Mouse (Mus musculus) neural tube, embryonic 14.5 days (tissue): ENCODE data around the gene Astn2. TPM values are rescaled to one million over a fixed set of nuclear protein-coding genes. Genes with fewer than 3 reads are reported as not detected.

Experiments used
- ATAC-seq: fragments of 200-750 bp; cut with Nextera tagmentation; 2 replicates; pipeline ENCODE4 v1.8.0; 2017; ENCODE audit warnings: low read depth, mild to moderate bottlenecking, moderate TSS enrichment, moderate library complexity
- H3K27ac ChIP-seq: fragments of 300-500 bp; sonication (generic); 2 replicates; pipeline ENCODE4 v1.5.1; 2014; ENCODE audit warnings: low read depth, mild to moderate bottlenecking, control low read depth, low read length, moderate library complexity, mixed read lengths
- H3K27me3 ChIP-seq: fragments of 300-500 bp; sonication (generic); 2 replicates; pipeline ENCODE4 v1.6.1; 2014; ENCODE audit warnings: low read length; ENCODE audit not compliant: control insufficient read depth, insufficient read depth
- H3K36me3 ChIP-seq: fragments of 300-500 bp; sonication (generic); 2 replicates; pipeline ENCODE4 v1.6.1; 2014; ENCODE audit warnings: low read length, mixed read lengths; ENCODE audit not compliant: control insufficient read depth, insufficient read depth
- H3K4me1 ChIP-seq: fragments of 300-500 bp; sonication (generic); 2 replicates; pipeline ENCODE4 v1.6.1; 2014; ENCODE audit warnings: low read length; ENCODE audit not compliant: control insufficient read depth, insufficient read depth
- H3K4me2 ChIP-seq: fragments of 300-500 bp; sonication (generic); 2 replicates; pipeline ENCODE4 v1.6.1; 2014; ENCODE audit warnings: mild to moderate bottlenecking, low read depth, low read length, control low read depth
- H3K4me3 ChIP-seq: fragments of 300-500 bp; sonication (generic); 2 replicates; pipeline ENCODE4 v1.5.1; 2014; ENCODE audit warnings: low read depth, low read length, control low read depth, mixed read lengths
- H3K9ac ChIP-seq: fragments of 300-500 bp; sonication (generic); replicated peaks from 2 replicates; pipeline ENCODE4 v1.6.1; 2014; ENCODE audit warnings: low read depth, mild to moderate bottlenecking, control low read depth, low read length, mixed read lengths
- H3K9me3 ChIP-seq: fragments of 300-500 bp; sonication (generic); 2 replicates; pipeline ENCODE4 v1.6.1; 2016; ENCODE audit warnings: low read length; ENCODE audit not compliant: control insufficient read depth
- WGBS: fragments of 180-500 bp; shearing (Covaris S2); extraction: QIAGEN DNeasy Blood & Tissue Kit; methylation state at CpG from one replicate; pipeline ENCODE4 v1.1.7; 2014; 5-methylcytosine and 5-hydroxymethylcytosine counted together
- polyA plus RNA-seq: library from polyadenylated mRNA; unstranded; fragments of >200 nt; fragmentation: Nextera tagmentation; extraction: Ambion mirVana; gene quantifications from 2 replicates; pipeline ENCODE4 v1.2.1, GENCODE M21; 2014

The Astn2 gene
- polyA plus RNA-seq, 1 experiment from 2014 or later = 6.3 TPM

DNA sequence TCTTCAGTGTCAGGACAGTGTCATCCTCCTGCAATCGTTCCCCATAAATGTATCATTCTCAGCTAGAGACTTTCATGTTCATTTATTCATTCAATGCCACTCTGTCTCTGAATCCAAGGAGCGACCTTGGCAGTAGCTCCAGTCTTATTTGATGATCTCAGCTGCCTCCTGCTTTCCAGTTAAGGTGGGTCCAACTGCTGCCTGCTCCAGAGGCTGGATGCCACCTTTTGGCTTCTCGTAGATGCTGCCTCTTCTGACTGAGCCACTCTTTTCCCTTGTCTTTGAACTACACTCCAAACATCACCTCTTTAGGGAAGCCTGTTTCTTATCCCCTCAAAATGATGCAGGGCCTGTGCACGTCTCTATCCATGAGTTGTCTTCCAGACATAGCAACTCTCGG is 1002.1 kb downstream of the Astn2 start:
- no peak overlapping the region for H3K27ac ChIP-seq
- no peak overlapping the region for H3K4me2 ChIP-seq
- H3K4me3 ChIP-seq = no peak overlapping the region
- H3K27me3 ChIP-seq = no peaks in the 10 kb centered on the region
- no peaks in the 10 kb centered on the region for H3K9me3 ChIP-seq
- 87% methylated on average over 5 of the region's 5 CpGs for WGBS
- no peak overlapping the region for H3K9ac ChIP-seq
- no peaks in the 10 kb centered on the region for H3K4me1 ChIP-seq
- H3K36me3 ChIP-seq = no peaks in the 10 kb centered on the region
- no peak for ATAC-seq

- no peak overlapping the region for H3K27ac ChIP-seq
- ATAC-seq = no peak
- no peak overlapping the region for H3K4me3 ChIP-seq
- H3K4me1 ChIP-seq = no peaks in the 10 kb centered on the region
- H3K9ac ChIP-seq = no peak overlapping the region
- WGBS = 97% methylated on average over 4 of the region's 4 CpGs
- no peak overlapping the region for H3K4me2 ChIP-seq
- no peaks in the 10 kb centered on the region for H3K36me3 ChIP-seq
- H3K27me3 ChIP-seq = no peaks in the 10 kb centered on the region
- H3K9me3 ChIP-seq = no peaks in the 10 kb centered on the region
Measured at GRCm38 (mm10) chr4:65399457-65399856, 1005.0 kb downstream of the Astn2 start.

GRCm38 (mm10) chr4:65396806-65397205 is 1007.6 kb downstream of the Astn2 start:
- Histone ChIP-seq H3K4me1 (no peaks in the 10 kb centered on the region), H3K9me3 (no peaks in the 10 kb centered on the region), H3K4me2 (no peak overlapping the region), H3K27ac (no peak overlapping the region), H3K36me3 (no peaks in the 10 kb centered on the region), H3K9ac (no peak overlapping the region), H3K27me3 (no peaks in the 10 kb centered on the region), H3K4me3 (no peak overlapping the region)
- no peak for ATAC-seq
- 68% methylated on average over 3 of the region's 3 CpGs for WGBS

GRCm38 (mm10) chr4:65391001-65391400 is 1013.4 kb downstream of the Astn2 start:
- Histone ChIP-seq H3K36me3 (no peaks in the 10 kb centered on the region), H3K27ac (no peak overlapping the region), H3K9me3 (no peaks in the 10 kb centered on the region), H3K4me3 (no peak overlapping the region), H3K9ac (no peak overlapping the region), H3K4me1 (no peaks in the 10 kb centered on the region), H3K4me2 (no peak overlapping the region), H3K27me3 (no peaks in the 10 kb centered on the region)
- 32% methylated on average over 4 of the region's 4 CpGs for WGBS
- ATAC-seq = no peak

DNA sequence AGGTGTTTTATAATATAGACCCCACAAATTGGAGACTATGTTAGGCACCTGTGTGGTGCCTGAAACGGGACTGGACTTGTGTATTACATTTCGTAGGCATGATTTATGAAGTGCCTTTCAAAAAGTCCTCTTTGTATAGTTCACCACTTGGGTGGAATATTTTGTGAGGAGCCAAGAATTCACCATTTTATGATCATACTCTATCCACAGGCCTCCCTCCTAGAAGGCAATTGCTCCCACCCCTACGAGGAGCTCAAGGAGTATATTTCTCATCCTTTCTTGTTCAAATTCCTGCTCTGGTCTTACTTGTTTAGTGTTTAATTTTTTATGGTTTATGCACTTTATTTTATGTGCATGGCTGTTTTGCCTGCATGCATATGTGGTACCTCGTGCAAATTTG is 1021.3 kb downstream of the Astn2 start:
- Histone ChIP-seq H3K27ac (no peak overlapping the region), H3K4me3 (no peak overlapping the region), H3K4me1 (no peaks in the 10 kb centered on the region), H3K27me3 (no peaks in the 10 kb centered on the region), H3K9ac (no peak overlapping the region), H3K9me3 (no peaks in the 10 kb centered on the region), H3K36me3 (no peaks in the 10 kb centered on the region), H3K4me2 (no peak overlapping the region)
- 84% methylated on average over 4 of the region's 4 CpGs for WGBS
- ATAC-seq = no peak

DNA sequence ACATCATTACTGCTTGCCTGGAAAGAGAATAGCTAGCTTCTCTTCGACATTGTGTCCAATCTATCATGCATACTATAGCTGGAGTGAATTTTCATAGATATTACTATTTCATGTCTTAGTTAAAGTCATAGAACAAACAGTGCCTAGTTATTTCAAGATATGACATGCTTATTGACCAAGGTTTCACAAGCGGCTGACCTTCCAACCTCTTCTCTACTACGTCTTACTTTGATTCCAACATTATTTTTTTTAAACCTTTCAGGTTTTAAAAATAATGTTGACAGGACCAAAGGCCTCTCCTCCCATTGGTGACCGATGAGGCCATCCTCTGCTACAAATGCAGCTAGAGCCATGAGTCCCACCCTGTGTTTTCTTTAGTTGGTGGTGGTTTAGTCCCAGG is 1025.0 kb downstream of the Astn2 start:
- WGBS = 94% methylated on average over 4 of the region's 4 CpGs
- Histone ChIP-seq H3K27ac (no peak overlapping the region), H3K4me2 (no peak overlapping the region), H3K9me3 (no peaks in the 10 kb centered on the region), H3K9ac (no peak overlapping the region), H3K36me3 (no peaks in the 10 kb centered on the region), H3K27me3 (no peaks in the 10 kb centered on the region), H3K4me3 (no peak overlapping the region), H3K4me1 (no peaks in the 10 kb centered on the region)
- ATAC-seq = no peak

GRCm38 (mm10) chr4:65376571-65376970 is 1027.8 kb downstream of the Astn2 start:
- 97% methylated on average over 2 of the region's 2 CpGs for WGBS
- Histone ChIP-seq H3K9me3 (no peaks in the 10 kb centered on the region), H3K4me1 (no peaks in the 10 kb centered on the region), H3K4me2 (no peak overlapping the region), H3K27ac (no peak overlapping the region), H3K9ac (no peak overlapping the region), H3K4me3 (no peak overlapping the region), H3K27me3 (no peaks in the 10 kb centered on the region), H3K36me3 (no peaks in the 10 kb centered on the region)
- no peak for ATAC-seq

DNA sequence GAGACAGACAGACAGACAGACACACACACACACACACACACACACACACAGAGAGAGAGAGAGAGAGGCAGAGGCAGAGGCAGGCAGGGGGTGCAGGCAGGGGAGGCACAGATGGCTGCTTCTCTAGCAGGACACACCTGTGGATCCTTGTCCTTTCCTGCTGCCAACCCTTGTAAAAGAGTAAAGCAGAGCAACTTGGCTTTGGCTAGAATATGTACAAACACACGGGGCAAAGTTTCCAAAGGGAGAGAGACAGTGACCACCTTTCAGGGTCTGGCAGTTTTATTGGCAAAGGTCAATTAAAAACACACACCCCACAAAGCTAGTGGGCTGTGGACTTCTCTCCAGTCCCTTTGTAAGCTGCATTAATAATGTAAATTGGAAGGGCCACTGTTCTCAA is 1030.6 kb downstream of the Astn2 start:
- 0% methylated on average over 1 of the region's 1 CpGs for WGBS
- no peaks in the 10 kb centered on the region for H3K4me1 ChIP-seq

DNA sequence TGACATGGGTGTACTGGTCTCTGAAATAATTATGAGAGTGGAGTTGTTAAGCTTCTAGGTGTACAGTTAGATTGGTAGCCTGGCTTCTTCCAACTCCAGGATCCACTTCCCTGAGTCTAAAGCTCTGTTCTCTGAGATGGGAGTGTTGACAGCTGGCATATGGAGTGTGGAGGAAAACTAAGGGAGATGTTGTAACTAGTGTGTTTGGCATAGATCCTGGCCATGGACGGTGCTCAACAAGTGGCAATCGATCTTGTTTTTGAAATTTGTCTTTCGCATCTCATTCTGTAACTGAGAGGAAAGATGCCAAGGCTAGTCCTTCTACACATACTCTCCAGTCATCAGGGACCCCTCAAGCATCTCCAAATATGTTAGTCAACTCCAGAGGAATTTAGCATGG is 1031.7 kb downstream of the Astn2 start:
- no peak overlapping the region for H3K9ac ChIP-seq
- H3K4me2 ChIP-seq = no peak overlapping the region
- ATAC-seq = no peak
- H3K9me3 ChIP-seq = no peaks in the 10 kb centered on the region
- H3K27me3 ChIP-seq = no peaks in the 10 kb centered on the region
- H3K36me3 ChIP-seq = no peaks in the 10 kb centered on the region
- no peak overlapping the region for H3K27ac ChIP-seq
- no peaks in the 10 kb centered on the region for H3K4me1 ChIP-seq
- 95% methylated on average over 3 of the region's 3 CpGs for WGBS
- no peak overlapping the region for H3K4me3 ChIP-seq

More for the DNA sequence above, 1030.6 kb downstream of the Astn2 start:
- Histone ChIP-seq H3K4me3 (no peak overlapping the region), H3K27ac (no peak overlapping the region), H3K9ac (no peak overlapping the region), H3K9me3 (no peaks in the 10 kb centered on the region), H3K27me3 (no peaks in the 10 kb centered on the region), H3K4me2 (no peak overlapping the region), H3K36me3 (no peaks in the 10 kb centered on the region)
- no peak for ATAC-seq

- no peaks in the 10 kb centered on the region for H3K27me3 ChIP-seq
- no peak overlapping the region for H3K9ac ChIP-seq
- no peak overlapping the region for H3K4me3 ChIP-seq
- H3K4me1 ChIP-seq = no peaks in the 10 kb centered on the region
- ATAC-seq = no peak
- no peak overlapping the region for H3K4me2 ChIP-seq
- H3K27ac ChIP-seq = no peak overlapping the region
- H3K9me3 ChIP-seq = no peaks in the 10 kb centered on the region
- H3K36me3 ChIP-seq = no peaks in the 10 kb centered on the region
Measured at GRCm38 (mm10) chr4:65367135-65367534, 1037.3 kb downstream of the Astn2 start.
